Mouse (Mus musculus): ENCODE measurements at regions not wholly inside any gene's neighbourhood (a gene's known extent, or its start where the extent isn't known, plus 50 kb on each side); places are given as distances from the start of the nearest gene placed in this dataset.

DNA sequence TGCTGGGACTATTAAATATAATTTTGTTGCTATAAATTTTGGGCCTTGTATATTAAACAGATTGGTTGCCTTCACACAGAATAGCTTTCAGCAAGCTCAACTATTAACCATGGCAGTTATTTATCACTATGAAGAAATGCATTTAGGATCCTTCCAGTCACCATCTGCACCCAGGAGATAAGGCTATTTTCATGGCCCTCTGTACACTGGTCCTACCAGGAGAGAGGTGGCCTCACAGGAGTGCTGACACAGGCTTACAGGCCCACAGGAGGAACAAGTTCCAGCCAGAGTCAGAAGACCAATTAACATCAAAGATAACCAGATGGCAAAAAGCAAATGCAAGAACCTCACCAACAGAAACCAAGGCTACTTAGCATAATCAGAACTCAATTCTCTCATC is 731.3 kb downstream of the Ryr2 start:
- H3K4me3 ChIP-seq (ENCODE audit: low read depth, low read length), result no peak overlapping the region
- no peaks in the 10 kb centered on the region for H3K4me1 ChIP-seq (ENCODE audit: control insufficient read depth, insufficient read depth, low read length)
- ATAC-seq (ENCODE audit: low read depth), result no peak
- H3K27me3 ChIP-seq (ENCODE audit: control insufficient read depth, insufficient read depth, low read length), result no peaks in the 10 kb centered on the region
- H3K27ac ChIP-seq (ENCODE audit: low read depth, low read length), result no peak overlapping the region
- H3K9me3 ChIP-seq (ENCODE audit: control insufficient read depth, low read length), result no peaks in the 10 kb centered on the region
- H3K9ac ChIP-seq (replicated peaks; ENCODE audit: low read depth, low read length), result no peak overlapping the region
- H3K4me2 ChIP-seq (ENCODE audit: low read depth, low read length), result no peak overlapping the region
- H3K36me3 ChIP-seq (ENCODE audit: control insufficient read depth, insufficient read depth, low read length), result no peaks in the 10 kb centered on the region

DNA sequence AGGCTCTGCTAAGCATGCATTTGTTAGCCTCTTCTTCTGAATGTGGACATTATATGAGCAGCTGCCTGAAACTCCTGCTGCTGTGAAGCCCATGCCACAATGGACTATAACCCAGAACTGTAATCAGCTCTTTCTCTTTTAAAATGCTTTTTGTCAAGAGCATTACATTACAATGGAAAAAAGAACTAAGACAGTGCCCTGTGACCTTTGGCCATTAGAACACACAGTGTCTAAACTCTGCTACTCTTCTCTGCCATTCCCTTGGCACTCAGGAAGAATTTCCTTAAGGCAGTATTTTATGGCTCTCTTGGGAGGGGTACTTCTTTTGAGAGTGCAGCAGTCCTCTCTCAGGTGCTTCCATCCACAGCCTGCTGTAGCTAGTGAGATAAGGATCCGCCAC is 737.3 kb downstream of the Ryr2 start:
- Histone ChIP-seq H3K4me2 (ENCODE audit: low read depth, low read length) (no peak overlapping the region), H3K9me3 (ENCODE audit: control insufficient read depth, low read length) (no peaks in the 10 kb centered on the region), H3K4me3 (ENCODE audit: low read depth, low read length) (no peak overlapping the region), H3K36me3 (ENCODE audit: control insufficient read depth, insufficient read depth, low read length) (no peaks in the 10 kb centered on the region), H3K9ac (replicated peaks; ENCODE audit: low read depth, low read length) (no peak overlapping the region), H3K27ac (ENCODE audit: low read depth, low read length) (no peak overlapping the region), H3K27me3 (ENCODE audit: control insufficient read depth, insufficient read depth, low read length) (no peaks in the 10 kb centered on the region), H3K4me1 (ENCODE audit: control insufficient read depth, insufficient read depth, low read length) (no peaks in the 10 kb centered on the region)
- 43% methylated on average over 1 of the region's 1 CpGs for WGBS
- no peak for ATAC-seq (ENCODE audit: low read depth)

DNA sequence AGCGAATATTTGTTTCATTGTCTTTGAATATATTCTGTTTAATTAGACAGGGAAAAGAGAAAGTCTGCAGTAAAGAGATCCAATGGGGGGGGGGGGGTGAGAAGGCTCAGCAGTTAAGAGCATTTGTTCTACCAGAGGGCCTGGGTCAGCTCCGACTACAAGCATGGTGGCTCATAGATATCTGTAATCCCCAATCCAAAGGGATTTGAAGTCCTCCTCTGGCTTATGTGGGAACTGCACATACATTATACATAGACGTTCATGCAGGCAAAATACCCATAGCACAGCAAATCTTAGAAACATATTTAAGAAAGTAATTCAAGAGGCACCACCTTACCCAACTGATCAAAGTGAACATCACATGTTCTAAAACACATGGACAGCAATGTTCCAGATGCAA is 743.9 kb downstream of the Ryr2 start:
- no peaks in the 10 kb centered on the region for H3K4me1 ChIP-seq (ENCODE audit: control insufficient read depth, insufficient read depth, low read length)
- no peak overlapping the region for H3K4me2 ChIP-seq (ENCODE audit: low read depth, low read length)
- WGBS, result 79% methylated on average over 3 of the region's 3 CpGs
- no peak overlapping the region for H3K27ac ChIP-seq (ENCODE audit: low read depth, low read length)
- H3K27me3 ChIP-seq (ENCODE audit: control insufficient read depth, insufficient read depth, low read length), result no peaks in the 10 kb centered on the region
- H3K9ac ChIP-seq (replicated peaks; ENCODE audit: low read depth, low read length), result no peak overlapping the region
- H3K9me3 ChIP-seq (ENCODE audit: control insufficient read depth, low read length), result no peaks in the 10 kb centered on the region
- no peak for ATAC-seq (ENCODE audit: low read depth)
- H3K4me3 ChIP-seq (ENCODE audit: low read depth, low read length), result no peak overlapping the region
- no peaks in the 10 kb centered on the region for H3K36me3 ChIP-seq (ENCODE audit: control insufficient read depth, insufficient read depth, low read length)

DNA sequence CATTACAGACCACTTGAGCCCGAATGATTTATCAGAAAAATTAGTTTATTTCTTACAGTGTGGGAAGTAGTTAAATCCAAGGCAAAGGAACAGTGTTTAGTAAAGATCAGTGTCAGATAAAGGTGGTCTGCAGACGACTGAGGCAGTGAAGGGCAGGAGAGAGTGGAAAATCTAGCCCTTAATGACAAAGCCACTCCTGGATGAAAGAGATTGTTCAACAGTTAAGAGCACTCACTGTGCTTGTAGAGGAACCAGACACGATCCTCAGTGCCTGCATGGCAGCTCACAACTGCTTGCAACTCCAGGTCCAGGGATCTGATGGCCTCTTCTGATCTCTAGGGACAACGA is 758.3 kb downstream of the Ryr2 start:
- H3K27me3 ChIP-seq (ENCODE audit: control insufficient read depth, insufficient read depth, low read length), result no peaks in the 10 kb centered on the region
- H3K4me1 ChIP-seq (ENCODE audit: control insufficient read depth, insufficient read depth, low read length), result no peaks in the 10 kb centered on the region
- H3K9ac ChIP-seq (replicated peaks; ENCODE audit: low read depth, low read length), result no peak overlapping the region
- no peaks in the 10 kb centered on the region for H3K9me3 ChIP-seq (ENCODE audit: control insufficient read depth, low read length)
- H3K4me2 ChIP-seq (ENCODE audit: low read depth, low read length), result no peak overlapping the region
- H3K27ac ChIP-seq (ENCODE audit: low read depth, low read length), result no peak overlapping the region
- H3K36me3 ChIP-seq (ENCODE audit: control insufficient read depth, insufficient read depth, low read length), result no peaks in the 10 kb centered on the region
- ATAC-seq (ENCODE audit: low read depth), result peak; percentile 19; the same call in 1 of the 2 replicates
- H3K4me3 ChIP-seq (ENCODE audit: low read depth, low read length), result no peak overlapping the region
- WGBS, result 39% methylated on average over 4 of the region's 4 CpGs

- Histone ChIP-seq H3K36me3 (ENCODE audit: control insufficient read depth, insufficient read depth, low read length) (no peaks in the 10 kb centered on the region), H3K27me3 (ENCODE audit: control insufficient read depth, insufficient read depth, low read length) (no peaks in the 10 kb centered on the region), H3K9me3 (ENCODE audit: control insufficient read depth, low read length) (no peaks in the 10 kb centered on the region), H3K4me2 (ENCODE audit: low read depth, low read length) (no peak overlapping the region), H3K27ac (ENCODE audit: low read depth, low read length) (no peak overlapping the region), H3K9ac (replicated peaks; ENCODE audit: low read depth, low read length) (no peak overlapping the region), H3K4me3 (ENCODE audit: low read depth, low read length) (no peak overlapping the region), H3K4me1 (ENCODE audit: control insufficient read depth, insufficient read depth, low read length) (no peaks in the 10 kb centered on the region)
- ATAC-seq (ENCODE audit: low read depth), result peak; percentile 61; the same call in 1 of the 2 replicates
- 34% methylated on average over 6 of the region's 6 CpGs for WGBS
These were observed 758.8 kb downstream of the Ryr2 start for GRCm38 (mm10) chr13:11347787-11348501.

DNA sequence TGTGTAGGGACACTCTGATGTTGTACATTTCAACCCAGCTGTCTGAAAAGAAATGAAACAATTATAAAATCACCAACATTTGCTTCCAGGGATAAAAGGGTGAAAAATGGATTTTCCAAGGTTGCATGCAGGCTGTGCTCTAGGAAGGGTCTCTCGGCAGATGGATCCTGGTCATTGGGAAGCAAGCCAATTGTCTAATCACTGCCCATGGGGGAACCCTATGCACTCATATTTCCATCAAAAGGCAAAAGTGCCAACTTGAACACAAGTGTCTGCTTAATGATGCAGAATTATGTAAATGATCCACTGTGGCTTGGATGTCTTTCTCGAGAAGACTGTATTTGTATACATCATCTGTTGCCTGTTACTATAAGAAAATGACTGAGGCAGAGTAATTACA is 762.2 kb downstream of the Ryr2 start:
- peak; percentile 72 for ATAC-seq (ENCODE audit: low read depth)
- 56% methylated on average over 2 of the region's 2 CpGs for WGBS

DNA sequence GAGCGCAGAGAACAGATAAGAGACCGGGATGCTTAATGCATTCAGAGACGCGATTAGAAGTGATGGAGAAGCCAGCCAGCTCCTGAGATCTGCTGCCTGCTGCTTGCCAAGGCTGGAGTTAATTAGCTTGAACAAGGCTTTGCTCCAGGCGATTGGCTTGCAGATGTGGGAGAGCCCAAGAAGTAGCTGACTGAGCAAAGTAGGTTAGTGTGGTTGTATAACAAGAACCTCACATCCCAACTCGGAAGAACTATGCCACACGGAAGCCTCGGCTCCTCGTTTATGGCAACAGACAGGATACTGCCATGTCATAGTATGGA is 768.5 kb downstream of the Ryr2 start:
- Histone ChIP-seq H3K36me3 (ENCODE audit: control insufficient read depth, insufficient read depth, low read length) (no peaks in the 10 kb centered on the region), H3K27ac (ENCODE audit: low read depth, low read length) (no peak overlapping the region), H3K4me2 (ENCODE audit: low read depth, low read length) (no peak overlapping the region), H3K4me3 (ENCODE audit: low read depth, low read length) (no peak overlapping the region), H3K4me1 (ENCODE audit: control insufficient read depth, insufficient read depth, low read length) (no peaks in the 10 kb centered on the region), H3K27me3 (ENCODE audit: control insufficient read depth, insufficient read depth, low read length) (no peaks in the 10 kb centered on the region), H3K9ac (replicated peaks; ENCODE audit: low read depth, low read length) (no peak overlapping the region), H3K9me3 (ENCODE audit: control insufficient read depth, low read length) (no peaks in the 10 kb centered on the region)
- 62% methylated on average over 9 of the region's 9 CpGs for WGBS
- ATAC-seq (ENCODE audit: low read depth), result peak; percentile 64; the same call in 1 of the 2 replicates

More for the DNA sequence above, 762.2 kb downstream of the Ryr2 start:
- Histone ChIP-seq H3K27me3 (ENCODE audit: control insufficient read depth, insufficient read depth, low read length) (no peaks in the 10 kb centered on the region), H3K36me3 (ENCODE audit: control insufficient read depth, insufficient read depth, low read length) (no peaks in the 10 kb centered on the region), H3K4me2 (ENCODE audit: low read depth, low read length) (no peak overlapping the region), H3K4me3 (ENCODE audit: low read depth, low read length) (no peak overlapping the region), H3K9ac (replicated peaks; ENCODE audit: low read depth, low read length) (no peak overlapping the region), H3K27ac (ENCODE audit: low read depth, low read length) (no peak overlapping the region), H3K9me3 (ENCODE audit: control insufficient read depth, low read length) (no peaks in the 10 kb centered on the region), H3K4me1 (ENCODE audit: control insufficient read depth, insufficient read depth, low read length) (no peaks in the 10 kb centered on the region)

DNA sequence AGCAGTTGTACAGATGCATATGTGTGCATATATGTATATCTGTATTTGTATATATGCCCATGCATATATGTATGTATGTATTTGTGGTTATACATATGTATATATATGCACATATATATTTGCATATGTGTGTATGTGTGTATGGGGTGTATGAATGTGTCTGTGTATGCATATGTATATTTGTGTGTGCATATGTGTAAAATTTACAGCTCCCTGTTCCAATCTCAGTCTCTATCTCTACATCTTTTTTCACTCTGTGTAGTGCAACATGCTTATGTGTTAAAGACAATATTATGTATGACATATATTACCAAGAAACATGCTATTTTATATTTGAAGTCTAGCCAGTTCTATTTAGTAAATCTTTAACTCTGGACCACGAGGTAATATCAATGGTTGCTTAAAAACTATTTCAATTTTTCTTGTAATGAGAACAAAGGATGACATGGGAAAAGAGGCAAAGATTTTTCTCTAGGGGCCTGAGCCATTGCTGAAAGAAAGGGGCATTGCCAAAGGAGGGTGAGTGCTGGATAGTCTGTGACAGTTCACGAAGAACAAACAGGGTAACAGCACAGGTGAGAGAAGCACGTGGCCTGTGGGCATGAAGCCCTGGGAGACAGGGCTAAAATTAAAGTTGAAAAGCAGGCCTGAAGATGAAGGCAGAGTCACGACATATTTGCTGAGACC is 769.0 kb downstream of the Ryr2 start:
- H3K4me3 ChIP-seq (ENCODE audit: low read depth, low read length), result no peak overlapping the region
- no peaks in the 10 kb centered on the region for H3K9me3 ChIP-seq (ENCODE audit: control insufficient read depth, low read length)
- no peaks in the 10 kb centered on the region for H3K36me3 ChIP-seq (ENCODE audit: control insufficient read depth, insufficient read depth, low read length)
- H3K9ac ChIP-seq (replicated peaks; ENCODE audit: low read depth, low read length), result no peak overlapping the region
- H3K4me2 ChIP-seq (ENCODE audit: low read depth, low read length), result no peak overlapping the region
- no peak overlapping the region for H3K27ac ChIP-seq (ENCODE audit: low read depth, low read length)
- ATAC-seq (ENCODE audit: low read depth), result 0 out of 2 replicates have a peak, but pooled peaks have one; percentile 20
- H3K4me1 ChIP-seq (ENCODE audit: control insufficient read depth, insufficient read depth, low read length), result no peaks in the 10 kb centered on the region
- no peaks in the 10 kb centered on the region for H3K27me3 ChIP-seq (ENCODE audit: control insufficient read depth, insufficient read depth, low read length)
- 67% methylated on average over 4 of the region's 4 CpGs for WGBS

DNA sequence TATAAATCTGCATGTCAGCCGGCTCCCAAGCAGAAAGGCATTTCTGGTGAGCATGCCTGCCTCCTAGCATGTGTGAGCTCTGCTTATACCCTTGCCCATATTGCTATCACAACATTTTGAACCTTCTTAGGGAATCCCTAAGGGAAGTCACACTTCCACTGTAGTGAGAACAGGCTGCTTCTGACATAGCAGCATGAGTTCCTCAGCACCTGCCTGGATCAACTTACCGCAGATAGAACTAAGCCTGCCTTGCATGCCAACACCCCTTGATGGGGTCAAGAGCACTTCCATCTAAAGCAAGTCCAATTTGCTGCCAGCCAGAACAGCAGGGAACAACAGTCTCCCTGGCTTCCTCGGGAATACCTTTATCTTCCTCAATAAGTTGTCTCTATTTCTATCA is 769.8 kb downstream of the Ryr2 start:
- no peak overlapping the region for H3K27ac ChIP-seq (ENCODE audit: low read depth, low read length)
- H3K36me3 ChIP-seq (ENCODE audit: control insufficient read depth, insufficient read depth, low read length), result no peaks in the 10 kb centered on the region
- H3K9ac ChIP-seq (replicated peaks; ENCODE audit: low read depth, low read length), result no peak overlapping the region
- ATAC-seq (ENCODE audit: low read depth), result no peak
- 81% methylated on average over 3 of the region's 3 CpGs for WGBS
- no peaks in the 10 kb centered on the region for H3K4me1 ChIP-seq (ENCODE audit: control insufficient read depth, insufficient read depth, low read length)
- H3K9me3 ChIP-seq (ENCODE audit: control insufficient read depth, low read length), result no peaks in the 10 kb centered on the region
- H3K4me2 ChIP-seq (ENCODE audit: low read depth, low read length), result no peak overlapping the region
- H3K27me3 ChIP-seq (ENCODE audit: control insufficient read depth, insufficient read depth, low read length), result no peaks in the 10 kb centered on the region
- no peak overlapping the region for H3K4me3 ChIP-seq (ENCODE audit: low read depth, low read length)

Data from neural tube, embryonic 14.5 days (tissue).